Mouse (Mus musculus): ENCODE results near the gene Frmd4a.

DNA sequence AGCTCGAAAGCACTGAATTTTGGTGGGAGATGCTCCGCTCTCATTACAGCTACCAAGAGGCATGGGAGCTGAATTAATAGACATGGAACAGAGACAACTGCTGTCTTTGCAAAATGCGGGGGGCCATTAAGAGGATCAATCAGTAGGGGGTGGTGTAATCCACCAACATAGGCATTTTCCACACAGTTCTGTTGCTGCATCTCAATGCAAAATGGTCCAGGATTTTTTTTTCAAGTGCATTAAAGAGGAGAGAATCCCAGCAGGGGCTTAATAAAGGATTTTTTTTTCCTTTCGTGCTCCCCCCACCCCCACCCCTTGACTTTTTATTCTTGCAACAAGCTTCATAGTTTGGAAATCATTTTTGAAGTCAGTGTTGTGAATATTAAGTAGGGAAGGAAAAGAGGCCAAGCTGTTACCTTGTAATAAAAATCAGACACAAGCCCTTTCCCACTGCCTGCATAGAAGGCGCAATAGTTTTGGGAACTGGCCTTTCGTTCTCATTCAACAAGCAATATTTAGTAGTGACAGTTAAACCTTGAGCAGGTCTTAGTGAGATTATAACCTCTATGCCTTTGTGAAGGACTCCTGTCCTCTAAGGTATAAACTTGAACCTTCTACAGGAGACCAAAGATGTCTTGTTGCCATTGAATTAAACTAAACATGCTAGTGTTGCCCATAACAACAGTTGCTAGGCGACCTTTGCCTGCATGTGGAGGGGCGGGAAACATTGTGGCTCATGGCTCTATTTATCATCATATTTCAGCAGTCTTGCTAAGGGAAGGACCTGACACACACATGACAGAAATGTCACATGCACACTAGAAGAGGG lies 81.6 kb downstream of the Frmd4a start:
- no peak for TF ChIP-seq POLR2A (IDR thresholded peaks at IDR 0.05; ENCODE audit: borderline replicate concordance, extremely low read depth, low read depth, low read length)
- no peak for TF ChIP-seq CTCF (IDR thresholded peaks at IDR 0.05; ENCODE audit: insufficient read depth, low read length)
